Mouse (Mus musculus): ENCODE data around the gene Add2. TPM values are rescaled to one million over a fixed set of nuclear protein-coding genes. Genes with fewer than 3 reads are reported as not detected.

The Add2 gene
- total RNA-seq, 2 experiments from 2014 or later = 0.11 TPM; not detected in 1

DNA sequence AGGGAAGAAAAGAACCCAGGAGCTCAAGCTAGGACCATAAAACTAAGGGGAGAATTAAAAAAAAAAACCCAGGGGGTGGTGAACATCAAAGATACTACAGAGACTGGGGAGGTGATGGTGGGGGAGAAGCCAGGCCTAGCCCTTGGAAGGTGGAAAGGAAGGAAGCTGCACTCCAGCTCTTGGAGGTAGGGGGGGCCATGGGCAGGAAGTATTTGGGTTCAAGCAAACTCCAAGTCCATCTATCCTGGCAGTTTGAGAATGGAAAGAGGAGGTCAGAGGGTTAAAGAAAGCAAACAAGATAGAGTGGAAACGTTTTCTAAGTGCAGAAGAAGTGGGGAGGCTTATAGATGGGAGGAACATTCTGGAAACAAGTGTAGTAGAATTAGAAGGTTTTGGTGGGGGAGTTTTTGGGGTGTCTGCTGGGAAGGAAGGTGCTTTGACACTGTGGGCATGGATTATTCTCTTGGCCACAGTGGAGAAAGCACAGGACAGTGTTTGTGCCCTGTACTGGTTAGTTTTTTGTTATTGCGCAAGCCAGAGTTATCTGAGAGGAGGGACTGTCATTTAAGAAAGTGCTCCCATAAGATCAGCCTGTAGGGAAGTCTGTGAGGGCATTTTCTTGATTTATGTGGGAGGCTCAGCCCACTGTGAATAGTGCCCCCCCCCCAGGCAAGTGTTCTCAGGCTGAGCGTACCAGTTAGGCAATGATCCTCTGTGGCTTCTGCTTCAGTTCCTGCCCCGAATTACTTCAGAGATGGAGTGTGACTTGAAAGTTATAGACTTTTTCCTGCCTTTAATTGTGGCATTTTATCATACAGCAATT is 8.9 kb upstream of the Add2 start:
- no peak for TF ChIP-seq CTCF (IDR thresholded peaks at IDR 0.05)
- DNase-seq = no peak
- H3K4me3 ChIP-seq = no peak overlapping the region
- H3K27ac ChIP-seq = no peak overlapping the region
- intact Hi-C loops (cut with DNase I) = loop anchor here (2.0 kb wide), 1 partner anchor 65 kb away; no protein-coding TSS in a partner anchor

DNA sequence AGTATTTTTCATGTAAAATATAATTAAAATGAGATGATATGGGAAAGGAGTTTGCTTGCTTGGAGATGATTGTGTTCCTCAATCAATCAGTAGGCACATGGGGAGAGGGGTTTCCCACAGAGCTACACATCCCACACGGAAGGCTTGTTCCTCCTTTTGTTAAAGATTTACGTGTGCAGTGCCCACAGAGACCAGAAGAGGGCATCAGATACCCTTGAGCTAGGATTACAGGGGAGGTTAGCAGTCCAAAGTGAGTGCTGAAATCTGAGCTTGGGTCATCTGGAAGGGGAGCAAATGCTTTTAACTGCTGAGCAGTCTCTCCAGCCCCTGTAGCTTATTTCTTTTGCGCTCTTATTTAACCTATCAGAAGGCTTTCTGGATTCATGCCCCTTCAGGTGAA is 7.5 kb upstream of the Add2 start:
- intact Hi-C loops (cut with DNase I) = loop anchor here (2.0 kb wide), 1 partner anchor 64 kb away; no protein-coding TSS in a partner anchor

DNA sequence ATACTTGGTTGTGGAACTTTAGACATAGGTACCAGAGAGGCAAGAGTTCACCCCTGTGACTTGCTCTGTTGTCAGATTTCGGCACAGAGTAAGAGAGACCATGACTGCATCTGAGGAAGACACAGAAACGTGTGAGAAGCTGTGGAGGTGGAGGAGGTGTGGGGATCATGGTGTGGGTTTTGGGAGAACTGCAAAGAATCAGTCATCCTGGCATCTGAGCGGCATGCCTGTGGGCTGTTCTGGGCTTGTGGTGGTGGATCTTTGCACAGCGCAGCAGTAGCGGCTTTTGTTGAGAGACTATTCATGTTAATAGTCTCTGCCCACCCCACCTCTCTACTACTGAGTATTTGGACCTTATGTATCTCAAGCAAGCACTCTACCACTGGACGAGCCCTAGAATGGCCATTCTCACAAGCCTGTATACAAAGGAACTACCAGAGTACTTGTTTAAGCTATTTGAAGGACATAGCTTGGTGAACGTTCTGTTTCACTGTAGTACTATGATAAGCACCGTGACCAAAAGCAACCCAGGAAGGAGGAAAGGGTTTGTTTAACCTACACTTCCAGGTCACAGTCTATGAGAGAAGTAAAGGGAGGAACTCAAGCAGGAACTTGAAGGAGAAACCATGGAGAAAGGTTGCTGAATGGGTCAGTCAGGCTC is 1.7 kb upstream of the Add2 start:
- DNase-seq = no peak
- intact Hi-C loops (cut with DNase I) = no loop called here
- Histone ChIP-seq H3K4me3 (no peak overlapping the region), H3K27ac (no peak overlapping the region)
- no peak for TF ChIP-seq CTCF (IDR thresholded peaks at IDR 0.05)

More for the DNA sequence above, 7.5 kb upstream of the Add2 start:
- no peak overlapping the region for H3K27ac ChIP-seq
- DNase-seq = peak; percentile 30
- peak; percentile 68 for TF ChIP-seq CTCF (IDR thresholded peaks at IDR 0.05)
- H3K4me3 ChIP-seq = no peak overlapping the region

DNA sequence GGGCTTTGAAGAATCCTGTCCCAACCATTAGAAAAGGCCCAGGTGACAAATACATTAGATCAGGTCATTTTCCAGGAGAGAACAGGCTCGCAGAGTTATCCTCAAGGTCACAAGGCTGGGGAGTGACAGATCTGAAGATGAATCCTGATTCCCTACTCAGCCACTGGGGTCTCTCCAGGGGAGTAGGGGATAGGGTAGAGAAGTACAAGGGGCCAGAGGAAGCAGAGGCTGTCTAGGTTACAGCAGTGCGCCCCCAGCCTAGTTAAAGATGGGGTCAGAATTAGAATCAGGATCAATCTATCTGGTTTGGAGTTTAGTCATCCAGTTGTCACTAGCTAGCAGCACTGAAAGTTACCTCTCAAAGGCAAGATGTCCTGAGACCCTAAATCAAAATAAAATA is 331 bp upstream of the Add2 start:
- no peak for TF ChIP-seq CTCF (IDR thresholded peaks at IDR 0.05)
- DNase-seq = no peak
- Histone ChIP-seq H3K4me3 (no peak overlapping the region), H3K27ac (no peak overlapping the region)
- intact Hi-C loops (cut with DNase I) = no loop called here

DNA sequence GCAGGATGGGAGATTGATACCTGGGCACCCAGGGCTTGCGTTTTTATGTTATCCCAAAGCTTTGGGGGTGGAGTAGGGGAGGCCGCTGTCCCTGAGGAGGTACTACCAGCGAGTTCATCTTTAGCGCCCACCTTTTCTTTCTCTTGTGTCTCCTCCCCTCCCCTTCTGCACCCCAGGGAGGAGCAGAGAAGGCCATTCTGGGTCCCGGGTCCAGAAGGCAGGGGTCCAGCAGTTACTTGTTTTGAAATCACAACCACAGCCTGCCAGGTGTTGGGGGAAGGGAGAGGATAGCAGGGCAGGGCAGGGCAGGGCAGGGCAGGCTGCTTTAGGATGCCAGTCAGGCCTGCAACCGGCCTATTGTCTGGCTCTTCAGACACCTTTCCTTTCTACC is 837 bp downstream of the Add2 start:
- intact Hi-C loops (cut with DNase I) = no loop called here
- Histone ChIP-seq H3K27ac (no peak overlapping the region), H3K4me3 (no peak overlapping the region; the same call in 1 of the 2 replicates)
- TF ChIP-seq CTCF (IDR thresholded peaks at IDR 0.05) = no peak
- DNase-seq = no peak

DNA sequence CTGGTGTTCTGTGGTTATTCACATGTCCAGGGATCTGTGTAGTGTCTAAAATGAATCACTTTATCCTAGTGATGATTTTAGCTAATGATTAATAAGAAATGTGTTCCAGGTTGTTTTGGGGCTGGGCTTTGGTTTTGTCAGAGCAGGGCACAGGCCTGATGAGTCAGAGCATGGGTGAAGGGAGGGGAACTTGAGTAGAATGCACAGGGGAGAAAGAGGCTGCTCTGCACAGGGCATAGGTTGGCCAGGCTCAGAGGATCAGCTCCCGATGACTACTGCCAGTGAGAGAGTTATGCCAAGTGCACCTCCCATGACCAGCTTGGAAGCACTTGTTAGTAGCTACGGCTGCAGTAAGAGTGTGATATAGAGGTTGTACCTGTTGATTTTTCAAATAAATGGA is 3.0 kb downstream of the Add2 start:
- Histone ChIP-seq H3K27ac (no peak overlapping the region), H3K4me3 (no peak overlapping the region)
- intact Hi-C loops (cut with DNase I) = loop anchor here (10.0 kb wide), 1 partner anchor 323 kb away; no protein-coding TSS in a partner anchor
- DNase-seq = no peak
- TF ChIP-seq CTCF (IDR thresholded peaks at IDR 0.05) = no peak

DNA sequence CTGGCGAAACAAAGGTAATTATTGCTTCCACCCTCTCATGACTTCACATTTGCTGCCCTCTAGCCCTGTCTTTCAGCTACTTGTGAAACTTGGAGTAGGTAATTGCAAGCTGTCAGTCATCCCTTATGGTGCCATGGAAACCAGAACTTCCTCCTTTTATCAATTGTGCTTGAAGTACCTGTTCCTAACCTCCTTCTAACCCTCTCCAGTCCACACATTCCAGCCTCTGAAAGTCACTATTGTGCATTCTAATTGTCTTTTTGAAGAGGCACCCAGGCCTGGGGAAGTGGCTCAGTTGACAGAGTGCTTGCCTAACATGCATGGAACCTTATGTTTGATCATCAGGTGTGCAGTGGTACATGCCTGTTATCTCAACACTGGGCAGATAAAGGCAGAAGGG is 5.2 kb downstream of the Add2 start:
- DNase-seq = no peak
- Histone ChIP-seq H3K27ac (no peak overlapping the region), H3K4me3 (no peak overlapping the region)
- intact Hi-C loops (cut with DNase I) = loop anchor here (10.0 kb wide), 1 partner anchor 321 kb away; no protein-coding TSS in a partner anchor
- no peak for TF ChIP-seq CTCF (IDR thresholded peaks at IDR 0.05)

DNA sequence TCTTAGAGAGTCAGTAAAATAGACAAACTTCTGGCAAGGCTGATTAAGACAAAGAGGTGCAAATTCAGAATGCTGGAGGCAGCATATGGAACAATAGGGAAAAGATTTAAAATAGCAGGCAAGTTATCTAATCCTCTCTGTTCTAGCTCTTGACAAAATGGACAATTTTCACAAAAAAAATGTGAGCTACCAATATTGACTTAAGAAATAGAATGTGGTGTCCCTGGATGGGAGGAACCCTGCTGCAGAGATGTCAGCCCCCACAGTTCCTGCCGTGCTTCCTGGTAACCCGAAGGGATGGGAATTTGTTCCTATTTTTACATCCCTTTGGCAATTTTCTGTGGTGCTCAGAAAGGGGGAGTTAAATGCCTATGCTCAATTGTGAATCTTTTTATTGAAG is 10.4 kb downstream of the Add2 start:
- Histone ChIP-seq H3K4me3 (no peak overlapping the region), H3K27ac (no peak overlapping the region)
- intact Hi-C loops (cut with DNase I) = loop anchor here (10.0 kb wide), 1 partner anchor 316 kb away; no protein-coding TSS in a partner anchor
- no peak for TF ChIP-seq CTCF (IDR thresholded peaks at IDR 0.05)
- no peak for DNase-seq

DNA sequence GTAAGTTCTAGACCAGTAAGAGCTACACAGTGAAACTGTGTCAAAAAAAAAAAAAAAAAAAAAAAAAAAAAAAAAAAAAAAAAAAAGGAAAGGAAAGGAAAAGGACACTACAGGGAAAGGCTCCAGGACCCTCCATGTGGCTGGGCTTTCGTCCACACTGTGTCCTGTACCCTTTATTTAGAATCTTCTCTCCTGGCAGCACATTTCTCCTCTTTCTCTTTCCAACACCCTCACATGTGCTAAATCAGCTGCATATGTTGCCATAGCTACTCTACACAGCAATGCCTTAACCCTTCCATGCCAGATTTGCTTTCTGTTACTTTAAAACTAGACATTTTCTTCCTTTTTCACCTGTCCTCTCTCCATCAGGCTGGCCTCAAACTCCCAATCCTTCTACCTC is 11.7 kb downstream of the Add2 start:
- DNase-seq = no peak
- intact Hi-C loops (cut with DNase I) = no loop called here
- Histone ChIP-seq H3K27ac (no peak overlapping the region), H3K4me3 (no peak overlapping the region)
- TF ChIP-seq CTCF (IDR thresholded peaks at IDR 0.05) = no peak

DNA sequence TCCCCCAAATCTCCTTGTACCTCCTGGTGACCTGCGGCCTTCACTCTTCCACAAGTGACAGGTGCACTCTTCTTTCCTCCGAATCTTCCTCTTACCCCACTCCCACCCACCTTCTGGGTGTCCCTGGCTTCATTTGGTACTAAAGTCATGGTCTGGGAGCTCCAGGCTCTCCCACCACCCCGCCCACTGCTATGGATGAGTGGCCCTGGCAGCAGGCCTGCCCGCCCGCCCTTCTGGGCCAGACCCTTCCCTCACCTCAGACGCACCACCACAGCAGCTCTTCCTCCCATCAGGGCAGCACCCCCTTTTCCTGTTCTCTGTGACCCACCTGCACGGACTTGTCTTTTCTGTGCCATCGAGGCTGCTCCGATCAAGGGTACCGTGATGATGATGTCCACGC is 19.0 kb downstream of the Add2 start:
- intact Hi-C loops (cut with DNase I) = no loop called here
- Histone ChIP-seq H3K4me3 (no peak overlapping the region), H3K27ac (no peak overlapping the region)
- no peak for DNase-seq
- no peak for TF ChIP-seq CTCF (IDR thresholded peaks at IDR 0.05)

DNA sequence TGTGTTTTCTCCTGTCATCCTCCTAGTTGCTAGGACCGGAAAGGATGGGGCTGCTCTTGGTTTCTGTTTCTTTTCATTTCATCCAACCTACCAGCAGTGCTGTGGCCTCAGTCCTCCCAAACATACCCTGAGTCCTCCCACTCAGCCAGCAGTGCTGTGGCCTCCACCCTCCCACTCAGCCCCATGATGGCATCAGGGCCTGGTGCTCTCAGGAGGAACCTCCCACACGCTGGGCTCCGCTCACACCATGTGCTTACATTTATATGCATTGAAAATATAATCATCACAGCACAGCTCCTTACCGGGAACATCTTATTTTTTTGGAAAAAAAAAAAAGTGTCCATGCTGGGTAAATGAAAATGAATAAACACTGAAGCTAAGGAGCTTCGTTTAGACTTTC is 20.0 kb downstream of the Add2 start:
- DNase-seq = no peak
- Histone ChIP-seq H3K27ac (no peak overlapping the region), H3K4me3 (no peak overlapping the region)
- intact Hi-C loops (cut with DNase I) = no loop called here
- no peak for TF ChIP-seq CTCF (IDR thresholded peaks at IDR 0.05)

DNA sequence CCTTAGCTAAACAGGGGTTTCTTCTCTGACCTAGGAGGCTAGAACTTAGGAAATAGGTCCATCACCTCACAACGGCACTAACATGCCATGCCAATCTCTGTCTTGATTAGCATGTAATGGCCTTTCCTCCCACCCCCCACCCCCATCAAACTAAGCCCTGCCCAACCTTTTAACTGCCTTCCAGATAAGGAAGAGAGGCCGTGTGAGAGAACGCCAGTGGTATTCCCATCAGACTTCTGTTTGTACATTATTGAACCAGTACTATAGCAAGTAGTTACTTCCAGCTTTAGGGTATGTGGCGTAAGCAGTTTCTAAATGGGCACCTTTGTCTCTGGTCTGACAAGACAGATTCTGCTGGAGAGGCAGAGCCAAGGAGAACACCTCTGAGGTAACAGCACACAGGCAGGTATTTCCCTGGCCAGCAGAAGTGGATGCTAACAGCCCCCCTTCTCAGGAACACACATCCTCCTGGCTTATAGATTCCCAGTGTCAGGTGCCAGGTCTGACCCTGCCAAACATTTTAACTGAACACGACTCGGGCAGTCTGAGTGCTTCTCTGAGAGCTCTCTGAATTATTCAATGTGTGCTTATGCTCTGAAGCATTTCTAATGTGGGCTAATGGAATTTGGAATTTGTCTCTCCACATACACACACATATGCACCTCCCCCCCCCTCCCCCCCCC is 22.2 kb downstream of the Add2 start:
- Histone ChIP-seq H3K4me3 (no peak overlapping the region), H3K27ac (no peak overlapping the region)
- TF ChIP-seq CTCF (IDR thresholded peaks at IDR 0.05) = no peak
- no peak for DNase-seq
- intact Hi-C loops (cut with DNase I) = no loop called here

DNA sequence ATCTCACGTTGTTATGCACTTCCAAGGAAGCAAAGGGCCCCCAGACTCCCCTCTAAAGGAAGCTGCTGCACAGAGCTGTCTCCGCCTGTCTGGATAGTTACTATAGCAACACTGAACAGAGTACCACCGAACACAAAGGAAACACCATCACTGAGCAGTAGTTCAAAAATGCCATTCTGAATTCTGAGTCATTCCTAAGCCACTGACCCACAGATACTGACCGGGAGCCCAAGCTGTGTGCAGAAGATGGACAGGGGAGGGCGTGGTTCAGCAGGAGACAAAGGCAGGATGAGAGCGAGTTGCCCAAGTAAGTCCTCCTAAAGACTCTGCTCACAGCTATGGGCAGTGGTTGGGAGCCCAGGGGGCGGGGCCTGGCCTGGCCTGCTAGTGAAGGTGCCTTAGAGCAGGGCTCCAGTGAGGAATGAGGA is 23.6 kb downstream of the Add2 start:
- TF ChIP-seq CTCF (IDR thresholded peaks at IDR 0.05) = no peak
- intact Hi-C loops (cut with DNase I) = no loop called here
- no peak overlapping the region for H3K27ac ChIP-seq
- DNase-seq = no peak
- H3K4me3 ChIP-seq = no peak overlapping the region

Data from gastrocnemius, adult 2 months (tissue).